Mouse (Mus musculus): ENCODE measurements around the gene Lrrn1.

Gene Lrrn1

DNA sequence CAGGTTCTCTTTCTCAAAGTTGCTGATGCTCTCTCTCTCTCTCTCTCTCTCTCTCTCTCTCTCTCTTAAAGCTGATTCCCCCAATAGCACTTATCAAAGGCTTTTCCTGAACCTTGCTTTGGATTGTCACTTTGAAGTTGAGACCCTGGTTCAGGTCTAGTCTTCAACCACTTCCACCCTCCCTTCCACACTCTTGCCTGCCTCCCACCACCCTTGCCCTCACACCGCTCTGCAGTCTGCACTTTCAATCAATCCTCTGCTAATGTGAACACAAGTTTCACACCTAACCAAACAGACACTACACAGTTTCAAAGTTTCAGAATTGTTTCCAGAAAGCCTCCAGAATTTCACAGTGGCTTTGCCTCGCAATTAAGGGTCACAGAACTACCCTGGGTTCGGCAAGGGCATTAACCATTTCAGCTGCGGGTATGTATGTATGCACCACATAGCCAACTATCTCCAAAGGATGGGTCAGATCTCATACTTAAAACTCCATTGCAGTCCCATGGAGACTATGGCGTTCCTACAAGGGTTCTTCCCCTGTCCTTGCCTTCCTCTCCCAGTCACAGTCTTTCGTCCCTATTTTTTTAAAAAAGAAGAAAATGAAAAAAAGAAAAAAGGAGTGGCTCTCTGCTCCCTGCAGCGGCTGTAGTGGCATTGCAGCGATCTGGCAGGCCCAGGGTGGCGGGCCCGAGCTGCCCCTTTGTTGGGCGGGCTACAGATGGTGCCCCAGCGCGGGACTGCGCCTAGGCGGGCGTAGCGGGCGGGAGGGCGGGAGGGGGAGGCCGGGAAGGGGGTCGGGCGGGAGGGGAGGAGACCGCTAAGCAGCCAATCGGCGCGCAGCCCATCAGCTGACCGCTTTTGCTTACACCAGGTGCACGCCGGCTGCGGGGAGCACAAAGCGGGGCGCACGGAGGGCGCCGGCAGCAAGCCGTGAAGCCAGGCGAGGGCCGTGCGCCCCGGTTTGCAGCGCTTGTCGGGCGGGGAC lies at the start of gene Lrrn1:
Gene Lrrn1 (plus strand): TSS at position 892 of the 988 bp plus-strand sequence.
- DNase-seq: peak; percentile 84

DNA sequence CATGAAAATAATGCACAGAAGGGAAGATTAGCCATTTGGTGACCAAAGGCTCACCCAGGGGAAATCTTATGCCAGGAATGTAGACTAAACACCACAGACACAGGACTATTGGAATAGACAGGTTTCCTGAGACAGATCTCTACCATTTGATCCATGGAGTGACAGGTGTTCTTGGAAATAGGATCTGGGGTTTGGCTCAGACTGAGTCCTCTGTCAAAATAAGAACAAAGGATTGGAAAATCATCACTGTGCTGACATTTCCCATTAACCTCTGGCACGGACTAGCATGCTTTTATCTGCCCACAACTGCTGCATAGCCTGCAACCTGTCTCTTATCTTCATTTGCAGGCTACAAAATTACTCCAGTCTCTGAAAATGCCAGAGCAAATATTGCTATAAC lies 35.1 kb upstream of the Lrrn1 start:
- no peak for DNase-seq

DNA sequence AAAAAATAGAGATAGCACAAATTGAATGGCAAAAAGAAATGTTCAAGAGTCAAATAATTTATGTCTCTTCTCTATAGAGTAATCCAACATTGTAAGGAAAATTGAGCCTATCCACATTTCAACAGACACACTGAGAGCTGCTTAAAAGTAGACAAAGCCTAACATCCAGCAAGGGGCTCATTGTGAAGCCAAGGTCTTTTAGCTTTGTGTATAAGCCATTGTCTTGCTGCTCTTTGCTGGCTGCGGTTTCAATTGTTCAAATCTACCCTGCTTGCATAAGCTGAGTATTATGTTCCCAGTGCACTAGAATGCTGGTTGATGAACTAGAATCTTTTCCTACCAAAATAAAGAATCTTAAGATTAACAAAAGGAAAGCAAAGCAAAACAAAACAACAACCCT lies 33.7 kb upstream of the Lrrn1 start:
- DNase-seq: no peak

DNA sequence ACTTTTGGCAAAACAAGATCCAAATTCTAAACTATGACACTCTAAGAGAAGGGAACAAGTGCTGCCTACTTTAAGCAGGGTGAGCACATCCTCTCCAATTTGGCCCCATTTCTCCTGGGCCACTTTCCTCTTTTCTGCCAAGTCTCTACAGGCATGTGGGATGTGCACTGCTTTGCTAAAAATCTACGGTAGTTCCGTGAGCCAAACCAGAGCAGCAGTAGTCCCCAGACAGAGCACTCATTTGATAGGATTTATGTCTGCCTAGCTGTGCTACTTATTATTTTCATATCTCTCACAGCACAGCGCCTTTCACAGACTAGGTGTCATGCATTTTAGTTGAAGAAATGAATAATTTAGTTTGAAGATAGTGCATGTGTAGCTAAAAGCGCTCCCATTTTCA lies 15.9 kb upstream of the Lrrn1 start:
- no peak for DNase-seq

DNA sequence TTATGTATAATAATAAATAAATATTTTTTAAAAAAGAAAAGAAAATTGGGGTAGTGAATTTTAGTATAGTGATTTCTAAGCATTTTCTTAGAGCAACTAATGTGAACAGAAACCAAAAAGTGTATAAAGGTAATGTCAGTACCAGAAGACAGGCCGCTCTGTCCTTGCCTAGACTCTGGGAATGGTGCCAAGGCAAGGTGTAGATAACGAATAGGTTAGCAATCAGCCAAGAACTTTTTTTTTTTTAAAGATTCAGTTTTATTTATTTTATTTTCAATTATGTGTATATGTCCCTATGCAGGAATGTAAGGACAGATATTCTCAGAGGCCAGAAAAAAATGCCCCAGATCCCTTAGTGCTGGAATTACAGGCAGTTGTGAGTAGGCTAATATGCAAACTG lies 5.6 kb upstream of the Lrrn1 start:
- no peak for DNase-seq

DNA sequence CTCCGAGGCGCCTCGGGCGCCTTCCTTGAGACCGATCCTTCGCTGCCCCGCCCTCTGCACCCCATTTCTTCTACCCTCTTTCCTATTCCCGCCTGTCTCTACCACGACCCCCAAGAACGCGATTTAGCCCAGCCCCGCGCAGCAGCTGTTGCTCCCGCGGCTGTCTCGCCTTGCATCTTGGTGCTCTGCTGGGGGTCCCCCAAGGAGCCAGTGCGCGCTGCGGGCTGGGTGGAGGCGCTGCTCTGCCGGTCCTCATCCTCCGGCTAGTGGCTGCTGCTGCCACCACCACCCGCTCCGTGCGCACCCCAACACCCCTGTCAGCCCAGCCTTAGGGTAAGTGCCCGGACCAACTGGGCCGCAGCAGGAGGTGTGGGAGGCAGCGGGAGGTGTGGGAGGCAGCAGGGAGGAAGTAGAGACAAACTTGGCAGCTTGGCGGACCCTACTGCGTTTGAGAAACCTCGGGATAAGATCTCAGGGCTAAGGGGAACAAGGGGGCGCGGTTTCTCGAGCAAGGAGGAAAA lies 403 bp downstream of the Lrrn1 start:
- DNase-seq: peak; percentile 72

DNA sequence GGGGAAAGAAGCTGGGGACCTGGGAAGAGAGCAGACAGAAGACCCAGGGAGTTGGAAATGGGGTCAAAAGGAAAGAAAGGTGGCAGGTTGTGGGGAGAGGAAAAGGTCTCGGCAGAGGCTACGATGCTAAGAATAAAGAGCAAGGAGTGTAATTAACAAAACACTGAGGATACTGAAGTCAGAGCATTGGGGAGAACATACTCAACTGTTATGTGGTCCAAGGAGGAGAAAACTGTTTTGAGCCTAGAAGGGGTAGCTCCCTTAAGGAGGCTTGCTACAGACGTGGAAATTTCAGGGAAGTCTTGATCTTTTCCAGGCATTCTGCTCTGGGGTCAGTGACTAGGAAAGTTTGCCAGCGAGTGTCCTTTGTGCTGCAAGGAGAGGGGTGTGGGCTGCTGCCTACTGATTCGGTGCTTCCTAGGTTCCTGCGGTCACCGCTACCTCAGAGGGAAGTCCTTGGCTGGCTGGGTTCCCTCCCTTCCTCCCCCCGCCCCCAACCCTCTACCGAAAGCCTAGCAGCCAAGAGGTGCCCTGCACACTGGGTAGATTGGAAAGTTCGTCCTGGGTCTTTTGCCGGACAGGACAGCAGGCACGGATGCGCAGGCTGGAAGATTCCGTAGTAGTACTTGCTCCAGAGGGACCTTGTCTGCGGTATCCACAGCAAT lies 1.2 kb downstream of the Lrrn1 start:
- peak; percentile 31 for DNase-seq

DNA sequence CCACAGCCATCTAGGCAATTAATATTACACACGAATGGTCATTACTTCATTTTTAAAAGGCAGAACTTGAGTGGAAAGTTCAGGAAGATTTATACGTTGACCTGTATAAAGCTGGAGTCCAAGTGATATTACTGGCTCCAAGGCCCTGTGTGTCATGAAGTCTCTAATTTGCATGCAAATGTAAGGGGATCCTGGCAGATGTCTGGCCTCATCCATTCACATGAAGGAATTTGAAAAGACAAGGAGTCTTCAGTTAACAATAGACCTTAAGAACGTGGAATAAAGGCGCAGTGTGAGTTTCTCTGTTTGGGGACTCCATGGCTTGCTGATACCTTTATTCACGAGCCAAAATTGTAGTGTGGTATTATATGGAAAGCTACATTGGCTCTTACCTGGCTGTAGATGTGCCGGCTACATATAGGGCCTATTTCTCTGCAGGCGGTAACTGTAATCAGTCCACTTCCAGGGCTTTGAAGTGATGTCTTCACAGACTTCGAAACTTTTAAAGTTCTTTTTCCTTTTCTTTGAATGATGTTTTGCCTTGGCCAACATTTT lies 2.0 kb downstream of the Lrrn1 start:
- no peak for DNase-seq

DNA sequence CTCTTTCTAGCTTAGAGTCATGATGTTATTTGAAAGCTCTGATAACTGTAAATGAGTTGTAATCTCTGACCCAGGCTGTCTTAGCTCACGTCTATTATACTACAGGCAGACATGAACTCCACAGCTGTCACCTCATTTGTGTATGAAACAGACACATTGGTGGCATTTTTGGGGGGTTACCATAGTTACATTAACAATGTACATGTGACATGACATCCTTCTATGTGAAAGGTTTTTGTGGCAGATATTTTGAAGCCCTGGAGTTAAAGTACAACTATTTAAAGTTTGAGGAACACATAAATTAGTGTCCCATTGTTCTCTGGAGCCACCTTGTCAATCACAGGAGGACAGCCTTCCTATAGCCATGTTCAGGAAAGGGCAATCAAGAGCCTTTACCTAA lies 5.0 kb downstream of the Lrrn1 start:
- DNase-seq: no peak

DNA sequence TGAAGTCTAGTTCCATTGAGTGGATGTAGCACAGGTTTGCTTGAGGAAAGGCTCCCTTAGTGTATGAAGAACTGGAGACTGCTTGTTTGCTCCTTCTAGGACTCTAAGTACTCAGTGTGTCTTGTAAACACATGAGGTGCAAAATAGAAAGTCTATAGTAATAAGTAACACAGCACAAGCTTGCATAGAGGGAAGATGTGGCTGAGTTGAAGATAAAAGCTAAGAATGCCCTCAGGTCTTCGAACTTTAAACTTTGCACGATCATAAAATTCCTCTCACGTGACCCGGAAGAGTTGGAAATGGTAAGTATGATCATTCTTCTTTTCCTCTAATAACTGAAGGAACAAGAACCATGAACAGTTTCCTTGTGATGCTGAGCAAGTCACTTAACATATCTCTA lies 7.1 kb downstream of the Lrrn1 start:
- no peak for DNase-seq

DNA sequence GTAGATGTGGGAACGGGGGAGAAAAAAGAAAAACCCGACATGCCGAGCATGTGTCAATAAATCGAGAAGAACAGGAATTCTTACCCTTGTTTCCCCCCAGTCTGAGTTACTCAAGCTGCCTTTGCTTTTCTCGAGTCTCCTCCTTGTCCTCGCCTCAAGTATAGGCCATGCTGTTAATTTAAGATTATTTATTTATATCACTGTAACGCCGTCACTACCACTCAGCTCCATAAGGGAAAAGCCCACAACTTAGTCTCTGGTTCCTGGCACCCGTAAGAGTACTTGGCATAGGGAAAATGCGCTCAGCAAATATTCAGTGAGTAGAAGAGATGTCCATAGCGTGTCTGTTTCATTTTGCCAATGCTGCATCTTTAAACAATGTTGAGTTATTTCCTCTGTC lies 11.7 kb downstream of the Lrrn1 start:
- peak; percentile 14 for DNase-seq

DNA sequence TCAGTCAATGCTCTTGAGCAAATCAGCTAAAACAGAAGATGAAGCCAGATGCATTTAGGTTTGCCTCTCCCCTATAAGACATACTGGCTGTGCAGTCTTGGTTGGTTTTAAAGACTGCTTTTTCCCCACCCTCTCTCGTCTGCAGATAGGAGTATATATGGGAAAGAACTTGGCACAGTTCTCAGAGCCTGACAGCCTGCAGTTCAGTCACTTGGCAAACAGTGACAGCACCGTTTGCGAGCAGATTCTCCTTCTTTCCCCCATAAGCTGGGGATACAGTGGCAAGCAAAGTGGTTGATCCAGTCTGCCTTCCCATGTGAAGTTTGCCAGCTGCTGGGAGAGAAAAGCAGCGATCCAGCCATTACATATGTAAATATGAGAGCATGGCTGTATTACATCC lies 12.3 kb downstream of the Lrrn1 start:
- no peak for DNase-seq

DNA sequence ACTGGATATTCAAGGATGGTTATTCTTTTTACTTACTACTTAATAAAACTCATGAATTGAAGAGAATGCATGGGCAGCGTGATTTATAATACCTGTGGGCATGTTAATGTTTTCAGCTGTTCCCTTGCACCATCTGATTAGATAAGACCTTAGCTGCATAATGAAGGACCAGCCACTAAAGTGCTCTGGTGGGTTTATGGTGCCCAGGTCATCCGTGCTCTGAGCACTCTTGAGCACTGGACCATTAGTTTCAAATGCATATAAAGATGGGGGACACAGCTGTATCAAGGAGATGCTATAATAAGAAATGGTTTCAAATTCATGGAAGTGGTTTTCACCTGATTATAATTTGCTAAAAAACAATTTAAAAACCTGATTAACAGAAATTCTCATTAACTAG lies 16.7 kb downstream of the Lrrn1 start:
- DNase-seq: no peak

DNA sequence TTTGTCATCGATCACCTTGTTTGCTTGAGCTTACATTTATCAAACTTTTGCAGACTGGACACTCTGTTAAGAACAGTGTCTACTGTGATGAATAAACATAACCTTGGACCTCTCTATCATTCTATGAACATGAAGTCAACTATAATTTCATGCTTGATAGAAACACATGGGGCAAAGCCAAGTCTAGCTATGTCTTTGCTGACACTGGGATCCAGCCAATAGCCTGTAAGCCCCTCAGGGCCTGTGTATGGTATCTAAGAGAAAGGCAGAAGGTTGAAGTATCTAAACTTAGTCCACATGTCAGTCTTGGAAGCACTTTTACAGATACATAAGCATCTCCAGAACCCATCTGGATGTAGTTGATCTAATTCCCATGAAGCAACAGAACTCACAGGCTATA lies 22.9 kb downstream of the Lrrn1 start:
- no peak for DNase-seq

DNA sequence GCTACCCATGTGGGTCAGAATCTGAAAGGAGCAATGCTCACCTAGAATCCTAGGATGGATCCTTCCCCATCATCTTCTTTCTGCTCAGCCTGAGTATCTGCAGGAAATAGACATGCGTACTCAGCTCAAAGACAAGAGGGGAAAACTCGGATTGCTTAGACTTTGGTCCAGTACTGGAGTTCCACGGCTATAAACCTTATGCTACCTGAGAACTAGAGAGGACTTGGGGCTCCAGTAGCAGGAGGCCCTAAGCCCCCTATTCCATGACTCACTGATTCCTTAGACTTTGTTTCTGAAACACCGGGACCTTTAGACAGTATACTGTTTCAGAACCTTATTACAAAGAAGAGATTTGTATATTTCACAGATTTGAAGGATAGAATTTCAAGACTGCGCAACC lies 25.8 kb downstream of the Lrrn1 start:
- no peak for DNase-seq

DNA sequence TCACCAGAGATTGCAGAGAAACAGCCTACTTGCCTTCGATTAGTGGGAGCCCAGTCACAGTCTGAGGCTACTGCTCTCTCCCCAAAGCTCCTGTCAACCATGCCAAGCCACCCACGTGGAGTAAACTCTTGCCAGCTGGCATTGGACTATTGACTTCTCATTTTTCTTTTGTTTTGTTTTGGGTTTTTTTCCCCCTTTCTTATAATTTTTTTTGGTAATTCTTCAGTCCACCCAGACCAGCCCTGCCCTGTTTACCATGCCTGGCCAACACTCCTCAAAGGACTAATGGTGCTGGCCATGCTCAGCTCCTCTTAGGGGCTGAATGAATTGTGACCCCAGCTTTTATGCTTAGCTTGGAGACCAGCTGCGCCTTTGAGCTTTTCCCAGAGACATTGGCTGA lies 27.4 kb downstream of the Lrrn1 start:
- peak; percentile 13 for DNase-seq

DNA sequence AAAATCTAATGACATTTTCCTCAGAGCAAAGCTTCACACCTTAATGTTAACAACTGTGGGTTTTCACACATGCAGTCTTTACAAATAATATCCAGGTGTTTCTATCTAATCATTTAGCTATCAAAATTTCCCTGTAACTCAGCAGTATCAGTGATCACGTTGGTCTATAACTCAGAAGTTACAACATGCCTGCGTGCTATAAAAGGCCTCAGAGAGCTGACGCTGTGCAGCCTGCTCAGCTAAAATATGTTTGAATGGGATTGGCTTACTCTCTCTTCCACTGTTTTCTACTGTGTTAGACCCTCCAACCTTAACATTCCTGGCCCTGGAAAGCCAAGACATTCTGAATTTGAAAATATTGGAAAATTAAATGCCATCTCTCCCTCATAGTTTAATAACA lies 28.2 kb downstream of the Lrrn1 start:
- DNase-seq: no peak

DNA sequence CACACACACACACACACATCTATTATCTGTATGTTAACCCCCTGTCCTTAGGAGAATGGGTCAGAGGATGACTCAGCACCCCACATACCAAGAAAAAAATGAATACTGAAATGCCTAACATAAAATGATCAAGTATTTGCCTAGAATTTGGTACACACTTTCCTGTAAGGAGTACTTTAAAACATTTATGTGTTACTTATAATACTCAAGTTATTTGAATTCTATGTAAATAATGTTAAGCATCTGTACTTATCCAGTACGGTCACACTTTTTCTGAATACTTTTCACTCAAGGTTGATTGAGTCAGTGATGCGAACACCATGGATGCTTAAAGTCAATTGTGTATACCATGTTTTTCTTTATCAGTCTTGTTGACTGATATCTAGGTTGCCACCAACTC lies 32.7 kb downstream of the Lrrn1 start:
- no peak for DNase-seq

DNA sequence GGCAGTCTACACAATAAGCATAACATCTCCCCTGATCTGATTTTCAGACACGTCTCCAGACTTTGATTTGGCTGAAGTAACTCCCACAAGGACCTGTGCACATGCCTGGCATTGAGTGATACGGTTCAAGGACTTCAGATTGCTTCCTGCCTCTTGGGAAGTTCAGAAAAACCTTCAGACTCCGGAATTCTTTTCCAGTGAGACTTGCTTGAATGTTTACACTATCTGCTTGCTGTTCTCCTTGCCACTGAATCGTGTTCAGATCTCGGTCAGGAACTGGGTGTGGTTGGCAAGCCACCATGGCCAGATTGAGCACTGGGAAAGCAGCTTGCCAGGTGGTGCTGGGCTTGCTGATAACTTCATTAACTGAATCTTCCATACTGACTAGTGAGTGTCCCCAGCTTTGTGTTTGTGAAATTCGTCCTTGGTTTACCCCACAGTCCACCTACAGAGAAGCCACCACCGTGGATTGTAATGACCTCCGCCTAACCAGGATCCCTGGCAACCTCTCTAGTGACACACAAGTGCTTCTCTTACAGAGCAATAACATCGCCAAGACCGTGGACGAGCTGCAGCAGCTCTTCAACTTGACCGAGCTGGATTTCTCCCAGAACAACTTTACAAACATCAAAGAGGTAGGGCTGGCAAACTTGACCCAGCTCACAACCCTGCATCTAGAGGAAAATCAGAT lies 37.5 kb downstream of the Lrrn1 start:
- no peak for DNase-seq

DNA sequence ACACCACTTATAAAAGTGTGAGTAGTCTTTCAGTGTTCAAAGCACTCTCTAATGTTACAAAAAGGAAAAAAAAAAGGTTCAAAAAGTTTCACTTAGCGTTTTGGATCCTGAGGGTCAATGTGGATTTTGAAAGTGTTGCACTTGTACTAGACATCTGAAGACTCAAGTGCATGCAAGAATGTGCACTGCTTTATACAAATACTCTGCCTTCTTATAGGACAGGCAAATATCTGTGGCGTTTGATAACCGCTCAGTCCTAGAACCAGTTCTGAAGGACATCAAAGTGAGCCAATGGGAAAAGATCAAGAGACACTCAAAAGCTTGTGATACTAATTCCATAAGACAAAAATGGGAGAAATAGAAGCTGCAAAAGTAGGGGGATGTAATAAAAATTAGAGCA lies 45.0 kb downstream of the Lrrn1 start:
- no peak for DNase-seq

DNA sequence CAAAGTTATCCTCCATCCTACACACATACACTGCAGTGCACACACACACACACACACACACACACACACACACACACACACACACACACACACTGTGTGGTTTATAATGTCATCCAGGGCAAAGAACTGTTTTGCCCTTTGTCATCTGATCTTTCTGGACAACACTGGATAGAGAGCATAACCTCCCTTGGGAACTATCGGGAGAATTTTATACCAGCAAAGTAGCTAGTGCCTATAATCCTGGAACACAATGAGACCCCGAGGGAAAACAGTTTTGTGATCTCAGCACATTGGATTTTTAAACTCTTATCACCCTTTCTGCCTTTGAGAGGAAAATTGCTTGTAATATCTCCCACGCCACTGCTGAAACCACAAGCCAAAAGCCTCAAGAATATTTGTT lies 45.8 kb downstream of the Lrrn1 start:
- no peak for DNase-seq

DNA sequence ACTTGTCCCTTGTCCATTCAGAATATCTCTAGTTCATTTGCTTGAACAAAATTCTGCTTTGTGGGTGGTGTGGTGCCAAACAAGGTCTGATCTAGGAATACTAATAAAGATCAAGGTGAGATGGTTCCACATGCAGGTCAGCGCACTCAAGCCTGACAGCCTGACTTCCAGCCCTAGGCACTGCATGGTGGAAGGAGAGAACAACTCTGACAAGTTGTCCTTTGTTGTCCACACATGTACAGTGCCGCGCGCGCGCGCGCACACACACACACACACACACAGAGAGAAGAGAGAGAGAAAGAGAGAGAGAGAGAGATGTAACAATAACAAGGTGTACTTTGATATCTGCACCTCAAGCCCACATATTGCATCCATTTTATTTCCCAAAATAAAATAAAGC lies 47.7 kb downstream of the Lrrn1 start:
- DNase-seq: no peak

DNA sequence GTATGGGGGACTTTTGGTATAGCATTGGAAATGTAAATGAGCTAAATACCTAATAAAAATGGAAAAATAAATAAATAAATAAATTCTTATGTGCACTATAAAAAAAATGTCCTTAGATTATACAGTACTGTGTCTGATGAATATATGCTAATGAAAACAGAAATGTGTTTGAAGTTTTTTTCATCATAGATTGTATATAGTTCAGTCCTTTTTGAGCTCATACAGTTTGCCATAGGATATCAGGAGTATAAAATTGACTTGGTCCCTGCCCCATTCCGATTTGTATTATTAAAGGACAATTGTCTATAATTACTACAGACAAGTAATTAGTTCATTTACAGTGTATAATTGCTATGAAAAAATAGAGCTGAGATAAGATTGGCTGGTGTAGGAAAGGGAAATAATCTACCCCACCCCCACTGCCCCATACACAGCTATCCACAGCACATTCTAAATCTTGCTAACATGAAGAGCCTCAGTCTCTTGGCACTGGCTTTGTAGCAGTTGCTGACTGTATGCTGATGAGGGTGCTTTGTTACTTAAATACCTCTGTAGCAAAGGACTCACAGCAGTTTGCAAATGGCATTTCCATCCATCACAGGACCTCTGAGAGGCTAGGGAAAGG lies 54.3 kb downstream of the Lrrn1 start:
- no peak for DNase-seq
